Mouse (Mus musculus) frontal cortex, postnatal 36 days (tissue): Measurements from ENCODE around the gene Tle3.
A peak's percentile ranks its signal among the peaks of the same experiment; 100 is the strongest.

Experiments used
- DNase-seq, 2 experiments: peaks; one replicate each; pipeline ENCODE4 v3.0.0; 2022; ENCODE audit warnings: low spot score in 2 of 2

The Tle3 gene

DNA sequence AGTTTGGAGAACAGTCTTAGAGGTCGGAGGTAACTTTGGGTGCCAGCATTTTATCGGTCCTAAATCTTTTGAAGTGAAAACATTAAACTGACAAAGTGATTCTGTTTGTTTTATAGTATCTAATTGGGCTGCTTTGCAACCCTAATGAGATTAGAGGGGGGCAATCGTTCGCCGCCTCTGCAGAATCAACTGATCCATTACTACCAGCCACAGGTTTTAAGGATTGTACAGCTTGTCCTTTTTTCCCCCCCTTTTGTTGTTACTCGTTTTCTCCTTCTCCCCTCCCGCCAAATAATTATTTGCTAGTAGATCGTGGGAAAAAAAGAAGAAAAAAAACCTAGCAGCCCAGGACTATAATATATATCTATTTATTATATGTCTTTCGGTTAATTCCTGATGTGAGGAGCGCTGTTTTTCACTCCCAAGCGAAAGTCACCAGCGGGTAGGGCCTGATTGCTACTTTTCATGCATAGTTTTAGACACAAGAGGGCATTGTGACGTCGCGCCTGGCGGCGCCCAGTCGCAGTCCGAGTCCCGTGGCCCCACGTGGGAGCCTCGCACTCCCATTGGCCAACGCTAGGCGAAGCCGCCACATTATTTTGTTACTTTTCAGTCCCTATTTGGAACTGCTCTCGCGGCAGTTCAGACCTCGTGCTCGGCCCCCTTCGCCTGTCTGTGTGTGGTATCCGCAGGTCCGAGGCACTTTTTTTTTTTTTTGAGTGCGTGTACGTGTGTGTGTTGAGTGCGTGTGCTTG lies at the start of gene Tle3:
Tle3 (plus strand) TSS at position 612 of the 755 bp plus-strand sequence.
- peak; percentile 96 to 99 for DNase-seq

DNA sequence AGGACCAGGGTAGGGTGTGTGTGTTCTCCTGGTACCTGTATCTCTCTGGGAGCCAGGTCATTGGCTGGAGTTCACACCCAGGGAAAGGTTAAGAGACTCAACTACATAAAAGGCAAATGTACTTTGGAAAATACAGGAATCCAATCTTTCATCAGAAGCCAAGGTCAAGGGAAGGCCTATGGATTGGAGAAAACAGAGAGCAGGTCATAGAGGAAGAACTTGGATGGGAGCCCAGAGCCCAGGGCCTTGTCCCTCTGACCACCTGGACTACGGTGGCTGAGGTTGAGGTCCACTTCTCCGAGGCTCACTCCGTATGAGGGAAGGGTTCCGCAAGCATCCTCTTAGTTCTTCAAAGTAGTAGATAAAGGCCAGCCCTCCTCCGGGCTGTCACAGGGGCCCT lies 48.9 kb upstream of the Tle3 start:
- no peak for DNase-seq

DNA sequence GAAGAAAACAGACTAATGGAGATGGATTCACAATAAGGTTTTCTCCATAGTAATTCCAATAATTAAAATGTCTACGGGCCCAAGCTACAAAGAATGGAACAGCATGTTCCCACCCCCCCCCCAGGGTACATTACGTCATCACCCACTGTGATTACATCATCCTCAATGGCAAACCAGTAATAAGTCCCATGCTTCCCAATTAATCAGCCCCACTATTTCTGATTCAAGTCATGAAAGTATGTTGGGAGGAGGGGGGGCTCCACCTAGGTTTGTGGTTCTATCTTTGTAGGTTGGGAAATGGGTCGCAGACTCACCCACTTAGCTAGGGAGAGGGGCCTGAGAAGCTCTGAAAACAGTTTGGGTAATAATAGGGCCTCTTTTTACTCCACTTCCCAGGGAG lies 48.3 kb upstream of the Tle3 start:
- no peak for DNase-seq

DNA sequence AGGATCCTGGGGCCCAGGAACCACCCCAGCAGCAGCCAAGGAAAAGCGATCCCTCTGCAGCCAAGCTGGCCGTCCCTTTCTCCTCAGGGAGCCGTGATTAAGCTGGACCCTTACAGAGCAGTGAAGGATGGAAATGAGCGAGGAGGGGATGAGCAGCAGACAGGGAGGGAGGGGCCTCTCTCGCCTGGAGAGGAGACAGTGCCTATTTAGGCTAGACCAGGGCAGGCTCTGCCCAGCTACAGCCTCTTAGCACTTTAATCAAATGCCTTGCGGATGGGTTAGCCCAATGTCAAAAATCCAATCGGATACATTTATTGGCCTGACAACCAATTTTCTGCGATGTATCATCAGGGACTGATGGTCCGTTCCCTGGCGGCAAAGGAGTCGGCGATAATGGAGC lies 47.8 kb upstream of the Tle3 start:
- DNase-seq, result no peak

DNA sequence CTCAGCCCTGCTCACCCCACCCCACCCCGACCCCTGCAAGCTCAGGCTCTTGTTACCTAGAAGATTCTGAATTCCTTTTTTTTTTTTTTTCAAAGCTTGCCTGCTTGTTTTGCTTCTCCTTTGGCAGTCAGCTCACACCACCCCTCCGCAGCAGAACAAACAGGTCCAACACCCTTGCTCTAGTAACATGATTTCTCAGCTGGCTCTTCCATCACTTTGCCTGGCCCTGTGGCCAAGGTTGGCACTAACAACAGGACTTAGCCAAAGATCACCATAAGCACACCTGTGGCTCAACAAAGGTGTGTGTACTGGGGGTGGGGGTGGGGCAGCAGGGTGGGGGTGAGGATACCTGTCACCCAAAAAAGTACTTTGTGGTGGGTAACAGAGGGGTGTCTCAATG lies 47.2 kb upstream of the Tle3 start:
- no peak for DNase-seq

DNA sequence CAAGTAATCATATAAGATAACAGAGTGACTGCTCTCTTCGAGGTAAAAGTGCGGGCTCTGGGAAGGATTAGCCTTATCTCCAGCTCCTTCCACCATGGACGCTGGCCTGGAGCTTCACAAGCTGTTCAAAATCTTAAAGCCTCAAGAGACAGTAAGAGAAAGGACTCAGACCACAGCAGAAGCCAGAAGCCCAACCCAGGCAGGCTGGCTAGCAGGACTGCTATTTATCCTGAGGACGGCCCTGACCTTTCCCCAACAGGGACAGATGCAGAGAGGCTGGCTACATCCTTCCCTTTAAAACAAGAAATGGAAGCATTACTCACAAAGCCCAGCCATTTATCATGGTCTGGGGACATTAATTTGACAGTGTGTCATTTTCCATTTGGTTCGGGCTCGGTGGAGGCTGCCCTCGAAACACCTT lies 46.2 kb upstream of the Tle3 start:
- DNase-seq, result no peak

DNA sequence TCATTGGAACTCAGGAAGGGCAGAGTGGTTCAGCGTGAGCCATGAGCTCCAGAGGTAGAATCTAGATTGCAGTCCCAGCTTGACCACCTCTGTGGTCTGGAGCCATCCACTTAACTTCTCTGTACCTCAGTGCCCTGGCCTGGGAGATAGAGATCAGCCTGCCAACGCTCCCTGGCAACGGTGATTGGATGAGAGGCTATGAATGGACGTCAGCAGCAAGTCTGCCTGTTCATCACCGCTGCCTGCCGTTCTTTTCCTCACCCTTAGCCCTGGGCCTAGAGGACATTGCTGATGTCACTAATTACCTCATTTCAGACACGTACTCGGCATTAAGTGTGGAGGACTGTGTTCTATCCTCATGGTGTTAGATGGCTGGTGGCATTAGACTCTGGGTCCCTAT lies 45.2 kb upstream of the Tle3 start:
- no peak for DNase-seq

DNA sequence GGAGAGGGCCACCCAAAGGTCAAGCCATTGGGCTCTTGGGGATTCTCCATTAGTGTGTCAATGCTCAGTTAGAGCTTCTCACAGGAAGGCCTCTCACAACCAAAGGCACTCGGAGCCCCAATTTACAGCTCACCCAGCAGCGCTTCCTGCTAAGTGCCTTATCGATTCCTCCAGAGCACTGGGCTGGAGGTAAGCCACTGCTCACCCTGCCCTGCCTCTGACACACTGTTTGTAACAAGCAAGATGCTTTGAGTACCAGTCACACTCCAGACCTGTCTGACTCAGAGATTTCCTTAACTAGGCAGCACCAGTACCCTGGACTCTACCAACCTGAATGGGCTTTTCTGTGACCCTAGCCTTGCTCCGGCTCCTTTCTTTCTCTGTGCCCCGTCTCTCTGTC lies 44.0 kb upstream of the Tle3 start:
- no peak for DNase-seq

DNA sequence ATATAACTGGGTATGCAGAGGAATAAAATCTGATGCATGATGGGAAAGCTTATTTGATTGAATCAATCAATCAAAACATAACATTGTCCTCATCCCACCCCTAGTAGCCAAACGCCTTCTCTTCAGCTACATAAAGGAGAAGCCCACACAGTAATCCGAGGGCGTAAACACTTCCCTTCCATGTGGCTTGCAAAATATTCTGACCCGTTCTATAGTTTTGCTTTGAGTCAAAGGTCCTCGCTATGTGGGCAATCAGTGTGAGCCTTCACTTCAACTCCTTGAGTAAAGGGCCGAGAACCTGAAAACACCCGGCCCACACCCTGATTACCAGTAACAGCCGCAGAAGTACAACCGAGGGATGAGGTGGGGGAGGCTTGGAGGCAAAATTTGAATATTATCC lies 41.4 kb upstream of the Tle3 start:
- no peak for DNase-seq

DNA sequence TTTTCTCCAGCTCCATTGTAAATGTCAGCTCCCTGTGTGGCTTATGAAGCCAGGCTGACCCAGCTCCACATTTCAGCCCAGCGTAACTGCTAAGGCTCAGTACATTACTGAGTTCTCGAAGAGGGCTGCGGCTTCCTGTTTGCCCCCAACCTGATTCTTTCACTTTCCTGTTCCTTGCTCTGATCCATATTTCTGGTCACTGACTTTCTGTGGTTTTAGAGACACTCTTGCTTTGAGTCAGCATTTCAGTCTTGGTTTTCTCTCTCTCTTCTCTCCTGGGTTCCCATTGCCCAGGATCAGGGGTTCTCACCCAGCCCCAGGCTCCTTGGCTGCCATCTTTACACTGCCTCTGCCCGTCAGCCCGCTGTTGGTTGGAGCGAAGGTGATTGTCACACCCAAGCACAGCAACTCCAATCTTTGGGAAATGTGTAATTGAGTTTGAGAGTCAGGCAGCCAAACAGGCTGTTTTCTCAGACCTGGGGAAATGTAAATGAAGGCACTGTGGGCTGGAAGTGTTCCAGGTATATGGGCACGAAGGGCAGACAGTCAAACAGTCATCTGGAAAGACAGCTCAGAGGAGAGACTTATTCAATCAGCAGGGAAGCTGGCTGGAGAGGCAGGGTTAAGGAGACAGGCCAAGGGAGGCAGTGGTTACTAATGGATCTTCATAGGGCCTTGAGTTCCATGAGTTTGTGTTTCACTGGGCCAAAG lies 39.8 kb upstream of the Tle3 start:
- DNase-seq, result no peak

DNA sequence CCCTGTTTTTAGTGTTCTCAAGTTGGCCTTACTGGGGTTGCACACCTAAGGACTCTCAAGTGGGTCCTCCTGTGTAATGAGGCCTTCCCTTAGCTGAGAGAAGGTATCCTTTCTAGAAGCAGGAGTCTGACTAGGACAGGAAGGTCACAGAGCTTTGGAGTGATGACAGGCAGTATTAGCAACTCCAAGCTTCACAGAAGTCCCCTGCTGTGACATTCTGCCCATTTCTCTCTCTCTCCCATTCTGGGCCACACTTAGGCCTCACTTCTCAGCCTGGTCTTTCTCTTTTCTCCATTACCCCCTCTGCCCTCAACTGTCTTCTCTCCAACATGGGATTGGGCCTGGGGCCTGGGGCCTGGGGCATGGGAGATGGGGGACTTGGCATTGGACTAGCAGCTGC lies 36.0 kb upstream of the Tle3 start:
- no peak for DNase-seq

DNA sequence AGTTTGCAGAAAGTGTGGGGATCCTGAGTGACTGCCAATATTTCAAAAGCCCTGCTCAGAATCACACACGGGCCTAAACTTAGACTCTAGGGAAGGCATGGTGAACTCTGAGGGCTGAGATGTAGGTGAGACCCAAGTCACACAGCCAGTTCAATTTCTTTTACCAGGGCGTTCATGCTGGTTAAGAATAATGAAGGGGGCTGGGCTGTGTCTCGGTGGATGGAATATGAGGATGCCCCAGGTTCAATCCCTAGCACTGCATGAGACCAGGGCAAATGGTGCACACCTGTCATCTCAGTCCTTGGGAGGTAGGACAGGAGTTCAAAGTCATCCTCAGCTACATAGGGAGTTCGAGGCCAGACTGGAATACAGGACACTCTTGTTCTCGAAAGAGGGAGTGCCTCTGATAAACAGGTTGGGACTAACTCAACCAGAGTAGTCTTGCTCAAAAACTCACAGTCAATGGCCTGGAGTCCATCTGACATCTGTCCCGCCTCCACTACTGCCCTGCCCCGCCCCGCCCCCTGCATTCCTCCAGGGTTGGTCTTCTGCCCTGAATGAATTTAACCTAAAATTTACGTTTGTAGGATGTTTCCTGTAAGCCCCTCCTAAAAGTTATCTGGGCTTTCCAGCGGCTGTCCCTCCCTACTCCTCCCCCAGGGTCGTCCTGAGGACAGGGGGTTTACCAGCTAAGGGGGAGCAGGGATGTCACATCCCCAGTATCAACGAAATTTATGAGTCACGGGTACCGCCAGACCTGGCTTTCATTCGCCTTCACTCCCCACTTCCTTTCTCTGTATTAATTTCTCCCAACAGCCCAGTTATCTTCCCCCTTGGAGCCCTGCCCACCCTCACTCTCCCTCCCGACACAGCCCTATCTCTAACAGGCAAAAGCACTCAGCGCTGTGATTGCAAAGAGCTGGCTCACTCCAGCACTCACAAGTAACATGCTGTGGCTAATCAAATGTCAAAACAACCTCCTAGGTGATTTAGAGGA lies 35.3 kb upstream of the Tle3 start:
- no peak for DNase-seq

DNA sequence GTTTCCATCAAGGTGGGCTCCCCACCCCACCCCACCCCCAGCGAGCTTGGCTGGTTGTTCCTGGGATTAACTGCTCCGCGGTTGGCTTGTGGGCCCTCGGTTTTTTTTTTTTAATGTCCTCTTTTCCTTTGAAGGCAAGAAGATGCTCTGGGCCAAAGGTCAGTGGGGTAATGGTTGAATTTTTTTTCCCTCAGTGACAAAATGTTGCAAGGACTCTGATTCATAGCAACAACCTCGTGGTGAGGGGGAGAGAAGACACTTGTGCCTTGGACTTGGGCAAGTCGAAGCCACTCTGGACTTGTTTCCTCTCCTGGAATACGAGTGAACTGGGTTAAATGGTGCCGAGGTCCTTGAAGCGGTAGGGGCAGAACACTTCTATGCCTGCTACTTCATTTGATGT lies 34.5 kb upstream of the Tle3 start:
- no peak for DNase-seq

DNA sequence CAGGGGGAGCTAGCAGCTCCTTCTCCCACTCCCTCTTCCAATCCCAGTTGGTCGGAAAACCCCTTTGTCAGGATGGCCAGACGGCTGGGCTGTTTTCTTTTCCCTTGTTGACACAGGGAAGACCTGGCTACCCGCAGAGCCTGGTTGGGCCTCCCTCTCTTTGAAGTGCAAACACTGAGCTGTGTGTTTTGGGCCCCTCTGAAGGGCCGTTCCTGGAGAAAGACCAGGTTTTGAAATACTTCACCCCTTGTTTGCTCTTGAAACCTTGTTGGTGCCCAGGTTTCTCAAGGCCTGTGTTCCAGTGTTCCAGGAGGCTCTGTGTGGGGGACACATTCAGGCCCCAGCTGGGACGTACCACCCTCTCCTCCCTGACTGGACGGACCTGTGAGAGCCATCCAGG lies 32.9 kb upstream of the Tle3 start:
- no peak for DNase-seq

DNA sequence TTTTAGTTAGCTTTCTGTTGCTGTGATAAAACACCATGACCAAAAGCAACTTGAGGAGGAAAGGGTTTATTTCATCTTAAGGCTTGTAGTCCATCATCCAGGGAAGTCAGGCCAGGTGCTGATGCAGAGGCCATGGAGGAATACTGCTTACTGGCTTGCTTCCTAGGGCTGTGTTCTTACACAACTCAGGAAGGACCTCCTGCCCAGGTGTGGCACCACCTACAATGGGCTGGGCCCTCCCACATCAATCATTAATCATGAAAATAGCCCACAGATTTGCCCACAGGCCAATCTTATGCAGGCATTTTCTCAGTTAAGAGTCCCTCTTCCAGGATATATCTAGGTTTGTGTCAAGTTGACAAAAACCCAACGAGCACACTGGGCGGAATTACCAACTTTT lies 31.8 kb upstream of the Tle3 start:
- DNase-seq, result no peak

DNA sequence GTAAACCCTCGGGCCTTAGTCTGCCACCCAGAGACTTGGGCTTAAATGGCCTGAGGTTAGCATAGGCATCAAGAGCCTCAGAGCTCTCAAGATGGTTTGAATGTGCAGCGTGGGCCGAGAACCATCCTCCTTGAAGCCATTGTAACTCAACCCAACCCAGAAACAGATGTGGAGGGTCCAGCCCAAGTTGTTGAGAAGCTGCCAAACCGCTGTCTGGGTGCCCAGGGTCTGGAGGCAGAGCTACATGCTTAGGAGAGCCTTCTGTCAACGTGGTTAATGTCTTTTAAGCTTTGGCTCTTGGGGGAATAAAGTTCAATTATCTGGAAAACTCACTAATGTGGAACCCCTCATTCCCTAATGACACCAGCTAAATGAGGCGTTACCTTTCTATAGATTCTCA lies 29.9 kb upstream of the Tle3 start:
- DNase-seq, result no peak

DNA sequence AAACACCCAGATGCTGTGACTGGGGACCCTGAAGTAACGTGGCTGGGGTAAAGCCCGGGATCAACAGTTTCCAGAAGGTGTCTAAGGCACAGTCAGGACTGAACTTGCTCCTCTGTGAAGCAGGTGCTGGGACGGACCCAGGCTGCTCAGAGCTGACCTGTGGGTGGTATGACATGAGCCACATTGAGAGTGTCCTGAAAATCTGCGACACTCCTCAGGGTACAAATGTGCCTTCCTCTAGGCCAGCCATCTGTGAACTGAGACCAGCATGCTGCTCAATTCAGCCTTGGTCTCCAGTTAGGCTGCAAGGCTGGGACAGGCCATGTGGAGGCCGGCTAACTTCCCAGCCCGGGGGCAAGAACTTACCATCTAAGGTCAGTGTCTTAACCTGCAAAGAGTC lies 27.5 kb upstream of the Tle3 start:
- DNase-seq, result no peak

DNA sequence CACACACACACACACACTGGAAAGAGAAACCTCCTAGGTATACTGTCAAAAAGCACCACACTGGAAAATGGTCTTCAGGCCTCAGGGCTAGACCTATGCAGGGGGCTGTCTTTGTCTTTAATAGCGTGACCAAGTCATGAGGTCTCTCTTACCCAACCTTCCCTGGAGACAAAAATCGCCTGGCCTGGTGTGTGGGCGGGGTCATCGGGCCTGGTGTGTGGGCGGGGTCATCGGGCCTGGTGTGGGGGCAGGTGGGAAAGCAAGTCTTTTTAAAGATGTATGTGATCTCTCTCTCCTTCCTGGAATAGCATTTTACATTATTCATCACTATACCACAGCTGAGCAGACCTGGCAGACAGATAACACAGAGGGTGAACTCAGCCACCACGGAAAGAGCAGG lies 25.2 kb upstream of the Tle3 start:
- no peak for DNase-seq

DNA sequence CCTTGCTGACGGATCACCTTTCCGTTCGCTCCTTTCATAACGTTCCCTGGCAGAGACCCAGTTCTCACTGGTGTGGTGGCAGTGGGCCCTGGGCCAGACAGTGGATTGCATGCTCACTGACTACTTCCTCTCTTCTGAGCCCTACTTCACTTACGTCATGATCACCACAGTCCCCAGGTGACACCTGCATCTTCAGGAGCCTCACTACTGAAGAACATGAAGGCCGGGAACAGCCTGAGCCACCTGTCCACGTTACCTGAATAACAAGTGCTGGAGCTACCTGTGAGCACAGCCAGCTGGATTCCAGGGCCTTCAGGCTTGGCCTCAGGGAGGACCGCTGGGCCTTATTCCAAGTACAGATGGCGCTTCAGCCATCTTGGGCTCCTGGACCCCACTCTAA lies 24.1 kb upstream of the Tle3 start:
- DNase-seq, result no peak

DNA sequence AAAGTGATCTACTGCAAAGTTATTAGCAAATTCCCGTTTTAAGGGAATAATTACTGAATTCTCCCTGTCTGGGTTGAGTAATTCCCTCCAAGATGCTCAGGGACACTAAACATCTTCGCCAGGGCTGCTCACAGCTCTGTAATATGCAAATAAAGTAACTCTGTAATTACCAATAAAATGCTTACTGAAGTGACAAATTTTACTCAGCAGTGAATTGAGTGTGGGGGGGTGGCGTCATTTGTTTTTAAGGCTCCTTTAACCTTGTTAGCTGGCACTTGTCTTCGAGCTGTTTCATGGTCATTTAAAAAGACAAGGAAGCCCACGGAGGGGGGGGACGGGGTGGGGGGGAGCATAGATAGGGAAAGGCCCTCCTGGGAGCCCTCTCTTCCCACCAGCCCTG lies 23.6 kb upstream of the Tle3 start:
- DNase-seq, result no peak

DNA sequence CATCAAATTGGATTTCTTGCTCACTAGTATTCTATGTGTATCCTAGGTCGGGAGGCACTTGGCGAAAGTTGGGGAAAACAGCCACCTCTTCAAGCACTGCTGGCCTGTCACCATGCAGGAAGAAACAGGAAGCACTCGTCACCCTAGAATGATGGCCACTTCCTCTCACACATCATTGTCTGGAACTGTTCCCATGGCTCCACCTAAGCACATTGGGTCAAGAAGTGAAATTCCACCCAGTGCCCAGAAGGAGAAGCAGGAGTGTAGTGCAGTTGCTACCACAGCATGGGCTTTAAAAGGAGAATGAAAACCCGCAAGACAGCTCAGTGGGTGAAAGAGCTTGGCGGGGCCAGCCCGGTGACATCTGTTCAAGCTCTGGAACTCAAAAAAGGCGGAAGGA lies 22.5 kb upstream of the Tle3 start:
- DNase-seq, result no peak

DNA sequence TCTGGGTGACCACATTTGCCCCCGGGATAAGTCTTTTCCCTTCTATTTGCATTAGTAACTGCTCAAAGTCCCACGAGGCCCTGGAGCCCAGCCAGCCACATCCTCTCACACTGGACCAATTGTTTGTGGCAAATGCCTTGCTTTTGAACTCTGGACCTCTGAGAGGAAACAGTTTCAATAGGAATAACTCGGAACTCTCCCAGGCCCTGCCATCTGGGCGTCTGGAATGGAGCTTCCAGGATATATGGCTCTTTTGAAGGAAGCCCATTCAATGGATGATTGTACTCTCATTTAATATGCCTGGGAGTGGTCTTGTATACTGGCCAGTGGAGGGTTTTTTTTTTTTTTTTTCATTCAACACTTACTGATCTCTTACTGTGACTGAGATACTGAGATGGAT lies 21.0 kb upstream of the Tle3 start:
- DNase-seq, result no peak
